Mouse (Mus musculus) urinary bladder, adult 2 months (tissue): ENCODE results near the gene Tnfaip1. TPM values are rescaled to one million over a fixed set of nuclear protein-coding genes. Genes with fewer than 3 reads are reported as not detected.

Source experiments
- DNase-seq: peaks from one replicate; pipeline ENCODE4 v3.0.0; 2022; ENCODE audit warnings: low spot score
- polyA plus RNA-seq: library from polyadenylated mRNA; depleted of rRNA; stranded (reverse); fragments of >200 nt; gene quantifications from 2 replicates; pipeline ENCODE4 v1.2.3, GENCODE M21; 2012; rRNA removed

Gene Tnfaip1
- polyA plus RNA-seq, 1 experiment = 37.1 TPM

DNA sequence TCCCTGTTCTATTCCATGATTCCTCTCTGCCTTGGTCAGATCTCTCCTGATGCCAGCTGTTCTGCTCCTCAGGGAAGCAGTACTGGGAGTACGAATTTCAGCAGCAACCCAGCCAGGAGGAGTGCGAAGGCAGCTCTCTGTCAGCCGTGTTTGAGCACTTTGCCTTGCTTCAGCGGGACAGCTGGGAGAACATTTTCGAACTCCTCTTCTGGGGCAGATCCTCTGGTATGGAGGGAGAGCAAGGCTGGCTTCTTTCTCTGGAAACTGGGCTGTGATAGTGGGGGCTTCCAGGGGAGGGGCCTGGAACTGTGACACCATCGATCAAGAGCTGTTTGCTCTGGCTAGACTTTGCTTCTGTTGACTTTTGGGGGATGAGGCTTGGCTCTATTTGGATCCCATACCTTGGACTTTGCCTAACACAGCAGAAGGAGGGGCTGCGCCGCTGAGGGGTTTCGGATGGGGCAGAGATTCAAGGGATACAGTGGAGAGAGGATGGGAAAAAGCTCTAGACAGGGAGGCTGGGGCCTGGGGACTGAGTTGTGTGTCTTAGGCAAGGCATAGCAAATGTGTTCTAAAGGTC lies 35.4 kb downstream of the Tnfaip1 start:
- DNase-seq = no peak

DNA sequence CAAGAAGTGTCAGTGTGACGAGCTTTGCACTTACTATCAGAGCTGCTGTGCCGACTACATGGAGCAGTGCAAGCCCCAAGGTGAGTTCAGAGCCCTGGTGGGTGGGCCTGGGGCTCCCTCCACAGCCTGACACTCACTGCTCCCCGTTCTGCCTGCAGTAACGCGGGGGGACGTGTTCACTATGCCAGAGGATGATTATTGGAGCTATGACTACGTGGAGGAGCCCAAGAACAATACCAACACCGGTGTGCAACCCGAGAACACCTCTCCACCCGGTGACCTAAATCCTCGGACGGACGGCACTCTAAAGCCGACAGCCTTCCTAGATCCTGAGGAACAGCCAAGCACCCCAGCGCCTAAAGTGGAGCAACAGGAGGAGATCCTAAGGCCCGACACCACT lies 36.6 kb downstream of the Tnfaip1 start:
- DNase-seq = no peak

DNA sequence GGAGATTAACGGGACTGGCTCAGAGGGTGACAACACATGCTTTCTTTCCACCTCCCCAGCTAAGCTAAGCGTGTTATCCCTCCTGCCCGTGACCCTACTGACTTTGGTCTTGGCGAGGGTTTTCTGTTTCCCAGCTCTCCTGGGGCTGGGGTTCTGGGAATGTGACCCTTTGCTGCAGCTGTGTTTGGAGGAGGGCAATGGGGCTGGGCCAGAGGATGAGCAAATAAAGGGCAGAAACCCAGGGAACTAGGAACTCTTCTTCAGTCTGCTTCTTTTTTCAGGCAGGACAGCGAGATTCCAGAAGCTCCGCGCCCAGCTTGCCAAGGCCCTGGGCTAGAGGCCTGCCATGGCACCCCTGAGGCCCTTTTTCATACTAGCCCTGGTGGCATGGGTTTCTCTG lies 37.1 kb downstream of the Tnfaip1 start, which contains the start of gene Vtn:
Gene Vtn, plus strand, starts transcription at position 88 of the 400 bp plus-strand sequence.
- DNase-seq = no peak

DNA sequence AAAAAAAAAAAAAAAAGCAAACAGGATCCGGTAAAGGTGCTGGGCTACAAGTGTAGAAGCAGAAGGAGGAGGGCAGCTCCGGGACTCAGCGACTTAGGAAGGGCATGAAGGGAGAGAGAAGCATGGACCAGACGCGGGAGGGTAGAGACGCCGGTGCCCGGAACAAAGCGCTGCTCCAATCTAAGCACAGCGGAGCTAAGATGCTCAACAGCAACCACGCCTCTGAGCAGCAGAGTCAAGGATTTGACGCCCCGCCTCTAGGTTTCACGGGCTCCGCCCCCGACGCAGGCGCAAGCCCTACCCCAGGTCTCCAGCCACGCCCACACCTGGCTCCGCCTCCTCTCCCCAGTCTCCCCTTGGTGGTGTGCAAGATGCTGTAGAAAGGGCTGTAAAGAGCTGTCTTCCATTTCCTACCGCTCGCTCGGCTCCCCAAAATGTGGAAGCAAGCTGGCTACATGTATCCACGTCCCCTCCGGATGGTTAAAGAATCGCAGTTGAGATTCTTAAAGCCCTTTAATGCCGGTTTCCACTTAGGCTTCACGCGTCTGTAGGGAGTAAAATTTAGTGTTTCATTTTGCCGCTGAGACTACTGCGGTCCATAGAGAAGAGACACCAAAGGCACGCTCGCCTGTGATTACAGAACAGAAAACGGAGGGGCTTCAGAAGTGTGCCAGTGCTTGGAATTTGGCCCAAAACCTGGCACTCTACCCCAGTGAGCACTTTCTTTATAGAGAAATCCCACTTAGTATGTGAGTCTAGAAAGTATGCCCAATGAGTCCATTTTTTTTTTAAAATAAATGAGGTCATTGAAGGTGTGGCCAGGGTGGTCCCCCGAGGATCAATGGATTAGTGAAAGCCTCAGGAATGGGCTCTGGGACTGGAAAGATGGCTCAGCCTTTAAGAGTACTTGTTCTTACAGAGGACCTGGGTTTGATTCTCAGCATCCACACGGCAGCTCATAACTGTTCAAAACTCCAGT lies 38.3 kb downstream of the Tnfaip1 start, which contains the start of gene Sarm1:
Gene Sarm1, minus strand, starts transcription at position 211 of the 979 bp plus-strand sequence.
- DNase-seq = peak; percentile 60

DNA sequence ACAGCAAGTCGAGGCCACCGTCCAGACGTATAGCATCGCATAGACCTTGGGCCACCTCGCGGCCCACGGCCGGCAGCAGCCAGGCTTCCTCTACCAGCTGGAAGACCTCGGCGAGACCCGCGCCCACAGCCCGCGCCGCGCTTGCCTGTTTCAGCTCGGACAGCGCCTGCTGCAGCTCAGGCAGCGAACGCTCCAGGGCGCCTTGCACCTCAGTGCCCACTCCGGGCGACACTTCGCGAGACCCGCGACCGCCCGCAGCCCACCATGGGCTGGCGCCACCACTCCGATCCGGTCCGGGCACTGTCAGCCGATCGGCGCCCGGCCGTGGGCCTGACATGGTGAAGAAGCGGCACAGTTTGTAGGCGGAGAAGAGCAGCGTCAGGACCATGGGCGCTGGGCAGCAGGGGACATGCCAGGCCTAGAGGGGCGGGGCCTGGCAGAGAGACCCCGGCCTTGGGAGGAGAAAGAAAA lies 39.0 kb downstream of the Tnfaip1 start:
- DNase-seq = no peak

DNA sequence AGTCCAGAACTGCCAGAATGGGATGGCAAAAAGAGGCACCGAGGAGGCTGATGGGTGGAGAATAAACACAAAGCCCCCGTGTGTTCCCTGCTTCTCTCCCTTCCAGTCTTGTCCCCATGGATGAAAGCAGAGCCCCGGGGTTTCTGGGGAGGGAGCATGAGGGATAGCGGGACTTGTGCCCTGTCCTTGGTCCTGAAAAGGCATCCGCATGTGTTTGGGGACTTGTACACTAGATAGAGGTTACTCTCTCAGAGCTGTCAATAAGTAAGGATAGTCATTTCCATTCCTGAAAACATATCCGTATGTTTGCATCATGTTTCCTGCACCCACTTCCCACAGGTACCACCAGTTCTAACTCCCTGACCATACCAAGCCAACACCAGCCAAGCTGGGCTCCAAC lies 40.2 kb downstream of the Tnfaip1 start:
- DNase-seq = no peak

DNA sequence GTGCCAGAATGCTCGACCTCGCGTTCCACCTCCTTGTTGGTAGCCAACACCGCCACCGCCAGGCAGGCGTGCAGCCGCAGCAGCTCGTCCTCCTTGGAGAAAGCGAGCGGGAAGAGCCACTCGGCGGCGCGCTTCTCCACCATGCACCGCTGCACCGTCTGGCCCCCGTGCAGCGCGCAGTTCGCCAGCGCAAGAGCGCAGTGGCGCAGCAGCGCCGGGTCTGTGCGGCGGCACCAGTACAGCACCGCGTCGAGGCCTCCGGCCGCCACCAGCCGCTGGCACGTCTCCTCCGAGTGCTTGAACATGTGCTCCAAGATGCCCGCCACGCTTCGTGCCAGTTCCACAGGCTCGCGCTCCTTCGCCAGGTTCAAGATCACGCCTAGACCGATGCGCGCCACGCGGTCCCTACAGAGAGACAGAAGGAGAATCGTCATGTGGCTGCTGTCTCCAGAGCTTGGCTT lies 45.3 kb downstream of the Tnfaip1 start:
- no peak for DNase-seq

DNA sequence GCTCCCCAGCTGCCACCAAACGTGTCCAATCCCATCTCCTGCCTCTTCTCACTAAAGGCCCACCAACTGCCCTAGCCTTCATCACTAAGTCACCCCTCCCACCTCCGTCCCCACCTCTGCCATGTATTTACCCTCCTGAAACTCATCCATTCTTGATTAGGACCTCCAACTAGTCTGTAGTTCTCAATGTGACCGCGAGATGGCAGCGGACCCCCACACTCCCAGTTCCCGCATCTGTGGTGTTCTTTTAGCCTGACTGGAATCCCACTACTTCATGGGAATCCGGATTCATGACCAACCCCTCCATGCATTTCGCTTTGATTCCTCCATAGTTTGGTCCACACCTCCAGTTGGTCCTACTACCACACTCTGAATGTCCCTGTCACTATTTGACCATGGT lies 48.0 kb downstream of the Tnfaip1 start:
- DNase-seq = no peak

DNA sequence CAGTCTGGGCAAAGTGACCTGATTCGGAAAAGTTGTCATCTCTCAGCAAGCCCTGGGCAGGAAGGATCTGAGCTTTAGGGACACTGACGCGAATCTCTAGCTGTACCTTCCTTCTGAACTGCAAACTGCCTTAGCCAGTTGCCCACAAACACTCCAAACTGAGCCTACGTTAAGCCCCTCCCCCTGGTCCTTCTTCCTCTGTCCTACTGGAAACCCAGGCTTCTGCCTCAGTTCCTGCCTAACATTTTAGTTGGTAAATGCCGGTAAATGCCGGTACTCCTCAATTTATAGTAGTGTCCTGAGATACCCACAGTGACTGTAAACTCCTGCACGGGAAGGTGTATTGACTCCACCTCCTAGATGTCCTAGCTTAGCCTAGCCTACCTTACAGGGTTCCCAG lies 52.5 kb downstream of the Tnfaip1 start:
- no peak for DNase-seq

DNA sequence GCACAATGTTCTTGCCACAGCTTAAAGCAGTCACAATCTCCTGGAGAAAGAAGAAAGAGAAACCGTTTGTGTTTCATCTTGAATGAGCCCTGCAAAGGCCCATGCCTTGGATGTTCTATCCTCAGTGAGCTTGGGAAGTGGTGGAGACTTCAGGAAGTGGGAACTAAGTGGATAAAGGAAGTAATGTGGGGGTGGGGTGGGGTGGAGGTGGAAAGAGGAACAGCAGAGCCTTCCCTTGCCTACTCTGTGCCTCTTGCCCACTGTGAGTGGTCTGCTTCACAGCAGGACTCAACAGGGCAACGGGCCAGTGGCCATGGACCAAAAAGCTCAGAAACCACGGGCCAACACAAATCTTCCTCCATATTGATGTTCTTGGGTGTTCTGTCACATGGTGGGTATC lies 60.8 kb downstream of the Tnfaip1 start:
- no peak for DNase-seq

Other genes with a start within 250 kb of the Tnfaip1 start
- gene BC030499, start 245.5 kb downstream of the Tnfaip1 start, polyA plus RNA-seq = 0.28 and 0.55 TPM in 2 replicates
- 1.4 and 1.7 TPM in 2 replicates for gene Spag5, start 234.8 kb downstream of the Tnfaip1 start, polyA plus RNA-seq
- gene Aldoc, start 213.4 kb downstream of the Tnfaip1 start, polyA plus RNA-seq = 3.3 and 4.1 TPM in 2 replicates
- 44.2 and 44.9 TPM in 2 replicates for gene Pigs, start 207.9 kb downstream of the Tnfaip1 start, polyA plus RNA-seq
- 91.5 and 94.3 TPM in 2 replicates for gene Unc119, start 192.8 kb downstream of the Tnfaip1 start, polyA plus RNA-seq
- gene Foxn1, start 149.8 kb downstream of the Tnfaip1 start, polyA plus RNA-seq = 0.08 and 0.15 TPM in 2 replicates
- 0.04 and 0.07 TPM in 2 replicates for gene Slc13a2, start 114.1 kb downstream of the Tnfaip1 start, polyA plus RNA-seq
- 24.3 and 26.3 TPM in 2 replicates for gene Slc46a1, start 70.6 kb downstream of the Tnfaip1 start, polyA plus RNA-seq
- gene Sarm1, start 38.6 kb downstream of the Tnfaip1 start, polyA plus RNA-seq = 0.54 and 0.81 TPM in 2 replicates
- 3.6 and 4.4 TPM in 2 replicates for gene Vtn, start 37.2 kb downstream of the Tnfaip1 start, polyA plus RNA-seq
- gene Sebox, start 32.9 kb downstream of the Tnfaip1 start, polyA plus RNA-seq = not detected in 2 replicates
- 28.8 and 41.2 TPM in 2 replicates for gene Tmem199, start 24.2 kb downstream of the Tnfaip1 start, polyA plus RNA-seq
- 52.5 and 54.7 TPM in 2 replicates for gene Poldip2, start 24.1 kb downstream of the Tnfaip1 start, polyA plus RNA-seq
- gene Ift20, start within 50 bp of the Tnfaip1 start, polyA plus RNA-seq = 87.2 and 93.1 TPM in 2 replicates
- 8.7 and 10.7 TPM in 2 replicates for gene Tmem97, start 14.4 kb upstream of the Tnfaip1 start, polyA plus RNA-seq
- 18.7 and 21.0 TPM in 2 replicates for gene Nlk, start 161.0 kb upstream of the Tnfaip1 start, polyA plus RNA-seq
- gene Ccnq, start 215.4 kb upstream of the Tnfaip1 start, polyA plus RNA-seq = 35.4 and 41.7 TPM in 2 replicates